ENCODE assay signal across 34 mouse cellular contexts in the genomic region with DNA sequence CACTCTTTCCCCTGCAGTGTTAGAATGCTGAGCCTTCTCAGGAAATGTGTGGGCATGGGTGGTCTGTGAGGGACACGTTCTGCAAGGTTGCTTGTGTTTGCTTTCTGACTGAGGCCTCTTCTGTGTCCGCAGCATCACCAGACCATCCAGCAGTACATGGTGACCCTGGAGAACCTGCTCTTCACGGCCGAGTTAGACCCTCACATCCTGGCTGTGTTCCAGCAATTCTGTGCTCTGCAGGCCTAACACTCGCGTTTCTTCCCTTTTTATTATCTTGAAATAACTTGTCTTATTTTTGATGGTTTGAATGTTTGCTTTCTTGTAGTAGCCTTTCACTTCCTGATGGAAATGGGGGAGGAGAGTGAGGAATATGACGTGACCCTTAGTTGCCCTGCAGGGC.
"Had no signal": no experiment of that assay in that cellular context is flagged by ENCODE, and none has a peak within 500 bp of the region (broad histone marks: within the 10 kb centered on the region; RNA-seq: fewer than 3 reads in every experiment).

No protein-coding gene starts in this region.

- ATAC-seq: hindbrain, embryonic 16.5 days; hindbrain, postnatal 0 days; inflammation-experienced regulatory T-cells, adult 6 months; intestine, embryonic 15.5 days; intestine, embryonic 16.5 days; intestine, postnatal 0 days had no signal

- H3K9ac ChIP-seq: heart, embryonic 12.5 days; heart, embryonic 13.5 days; heart, embryonic 15.5 days; hindbrain, embryonic 12.5 days; hindbrain, embryonic 13.5 days; hindbrain, embryonic 14.5 days; hindbrain, embryonic 15.5 days; intestine, embryonic 15.5 days; kidney, embryonic 15.5 days had no signal

- H3K9me3 ChIP-seq: heart, embryonic 10.5 days; heart, embryonic 12.5 days; heart, embryonic 13.5 days; heart, embryonic 15.5 days; hindbrain, embryonic 10.5 days; hindbrain, embryonic 12.5 days; hindbrain, embryonic 13.5 days; hindbrain, embryonic 15.5 days; intestine, embryonic 15.5 days; kidney, embryonic 15.5 days had no signal

- H3K4me2 ChIP-seq: heart, embryonic 12.5 days; heart, embryonic 13.5 days; heart, embryonic 15.5 days; hindbrain, embryonic 12.5 days; hindbrain, embryonic 13.5 days; hindbrain, embryonic 14.5 days; hindbrain, embryonic 15.5 days; intestine, embryonic 15.5 days; kidney, embryonic 15.5 days had no signal

- DNase-seq: heart, postnatal 10 days; heart, postnatal 14 days; heart, postnatal 36 days; heart, postnatal 4 days; kidney, adult 11 months; kidney, adult 18-20 months; kidney, adult 2 months; kidney, adult 8-10 months; kidney, adult 9 months; kidney, postnatal 10 days; kidney, postnatal 14 days; kidney, postnatal 25 days; kidney, postnatal 36 days; kidney, postnatal 4 days; layer of hippocampus, adult 9-11 months; layer of hippocampus, postnatal 36 days had no signal

- H3K4me3 ChIP-seq: heart, embryonic 10.5 days; heart, embryonic 12.5 days; heart, embryonic 13.5 days; heart, embryonic 15.5 days; hindbrain, embryonic 10.5 days; hindbrain, embryonic 12.5 days; hindbrain, embryonic 13.5 days; hindbrain, embryonic 15.5 days; intestine, embryonic 15.5 days; kidney, embryonic 15.5 days; layer of hippocampus, adult 2 months had no signal

- H3K4me1 ChIP-seq: heart, embryonic 10.5 days; heart, embryonic 12.5 days; heart, embryonic 13.5 days; heart, embryonic 15.5 days; hindbrain, embryonic 10.5 days; hindbrain, embryonic 12.5 days; hindbrain, embryonic 13.5 days; hindbrain, embryonic 15.5 days; intestine, embryonic 15.5 days; kidney, embryonic 15.5 days had no signal

- H3K27ac ChIP-seq: heart, embryonic 10.5 days; heart, embryonic 13.5 days; heart, embryonic 15.5 days; hindbrain, embryonic 10.5 days; hindbrain, embryonic 12.5 days; hindbrain, embryonic 13.5 days; hindbrain, embryonic 14.5 days; hindbrain, embryonic 15.5 days; hindbrain, postnatal 0 days; intestine, embryonic 15.5 days; kidney, embryonic 15.5 days; kidney, postnatal 0 days; layer of hippocampus, adult 2 months had no signal

- H3K27me3 ChIP-seq: heart, embryonic 12.5 days; heart, embryonic 13.5 days; heart, embryonic 15.5 days; hindbrain, embryonic 12.5 days; hindbrain, embryonic 13.5 days; hindbrain, embryonic 15.5 days; intestine, embryonic 15.5 days; kidney, embryonic 15.5 days had no signal
